Mouse (Mus musculus): ENCODE measurements around the gene Sbp. TPM values are rescaled to one million over a fixed set of nuclear protein-coding genes. Genes with fewer than 3 reads are reported as not detected.

Gene Sbp
- polyA plus RNA-seq, 1 experiment from 2014 or later = not detected

Other genes starting within 250 kb of the Sbp start
- gene 1520401A03Rik, start 218.9 kb upstream of the Sbp start, polyA plus RNA-seq (2014; fragmentation: Nextera tagmentation; extraction: Ambion mirVana) = not detected in 2 replicates
- 18.0 and 23.1 TPM in 2 replicates for gene Pkmyt1, start 215.3 kb upstream of the Sbp start, polyA plus RNA-seq (2014; fragmentation: Nextera tagmentation; extraction: Ambion mirVana)
- 31.9 and 38.3 TPM in 2 replicates for gene Paqr4, start 200.8 kb upstream of the Sbp start, polyA plus RNA-seq (2014; fragmentation: Nextera tagmentation; extraction: Ambion mirVana)
- gene Kremen2, start 195.8 kb upstream of the Sbp start, polyA plus RNA-seq (2014; fragmentation: Nextera tagmentation; extraction: Ambion mirVana) = 0.23 and 0.25 TPM in 2 replicates
- 129 and 143 TPM in 2 replicates for gene Flywch1, start 170.1 kb upstream of the Sbp start, polyA plus RNA-seq (2014; fragmentation: Nextera tagmentation; extraction: Ambion mirVana)
- 36.9 and 44.2 TPM in 2 replicates for gene Flywch2, start 155.6 kb upstream of the Sbp start, polyA plus RNA-seq (2014; fragmentation: Nextera tagmentation; extraction: Ambion mirVana)
- 226 and 339 TPM in 2 replicates for gene Srrm2, start 151.1 kb upstream of the Sbp start, polyA plus RNA-seq (2014; fragmentation: Nextera tagmentation; extraction: Ambion mirVana)
- gene Elob, start 112.5 kb upstream of the Sbp start, polyA plus RNA-seq (2014; fragmentation: Nextera tagmentation; extraction: Ambion mirVana) = 1,202 and 1,508 TPM in 2 replicates
- not detected in 2 replicates for gene Prss33, start 105.6 kb upstream of the Sbp start, polyA plus RNA-seq (2014; fragmentation: Nextera tagmentation; extraction: Ambion mirVana)
- not detected in 2 replicates for gene Prss32, start 97.8 kb upstream of the Sbp start, polyA plus RNA-seq (2014; fragmentation: Nextera tagmentation; extraction: Ambion mirVana)
- gene Prss41, start 97.5 kb upstream of the Sbp start, polyA plus RNA-seq (2014; fragmentation: Nextera tagmentation; extraction: Ambion mirVana) = 0.31 and 0.66 TPM in 2 replicates
- not detected in 2 replicates for gene Prss21, start 73.6 kb upstream of the Sbp start, polyA plus RNA-seq (2014; fragmentation: Nextera tagmentation; extraction: Ambion mirVana)
- not detected in 2 replicates for gene Dcpp1, start 60.8 kb upstream of the Sbp start, polyA plus RNA-seq (2014; fragmentation: Nextera tagmentation; extraction: Ambion mirVana)
- not detected in 2 replicates for gene Dcpp2, start 60.8 kb upstream of the Sbp start, polyA plus RNA-seq (2014; fragmentation: Nextera tagmentation; extraction: Ambion mirVana)
- gene Dcpp3, start 24.2 kb upstream of the Sbp start, polyA plus RNA-seq (2014; fragmentation: Nextera tagmentation; extraction: Ambion mirVana) = not detected in 2 replicates
- not detected in 2 replicates for gene Sbpl, start 13.6 kb downstream of the Sbp start, polyA plus RNA-seq (2014; fragmentation: Nextera tagmentation; extraction: Ambion mirVana)
- gene Prss30, start 38.9 kb downstream of the Sbp start, polyA plus RNA-seq (2014; fragmentation: Nextera tagmentation; extraction: Ambion mirVana) = not detected in 2 replicates
- not detected in 2 replicates for gene Prss22, start 56.4 kb downstream of the Sbp start, polyA plus RNA-seq (2014; fragmentation: Nextera tagmentation; extraction: Ambion mirVana)
- gene Prss27, start 96.5 kb downstream of the Sbp start, polyA plus RNA-seq (2014; fragmentation: Nextera tagmentation; extraction: Ambion mirVana) = not detected in 2 replicates
- 84.3 and 87.0 TPM in 2 replicates for gene Kctd5, start 131.8 kb downstream of the Sbp start, polyA plus RNA-seq (2014; fragmentation: Nextera tagmentation; extraction: Ambion mirVana)
- 42.6 and 59.0 TPM in 2 replicates for gene Pdpk1, start 209.3 kb downstream of the Sbp start, polyA plus RNA-seq (2014; fragmentation: Nextera tagmentation; extraction: Ambion mirVana)
- gene Amdhd2, start 222.1 kb downstream of the Sbp start, polyA plus RNA-seq (2014; fragmentation: Nextera tagmentation; extraction: Ambion mirVana) = 28.4 and 29.6 TPM in 2 replicates
- 1,021 and 1,033 TPM in 2 replicates for gene Atp6v0c, start 228.0 kb downstream of the Sbp start, polyA plus RNA-seq (2014; fragmentation: Nextera tagmentation; extraction: Ambion mirVana)